Mouse (Mus musculus) bone marrow, adult 2 months (tissue): ENCODE measurements at regions not wholly inside any gene's neighbourhood (a gene's known extent, or its start where the extent isn't known, plus 50 kb on each side); places are given as distances from the start of the nearest gene placed in this dataset.

Source experiments
- CTCF ChIP-seq: fragments of 200-500 bp; IDR thresholded peaks from 2 replicates; pipeline ENCODE4 v1.5.1; 2011; ENCODE audit warnings: low read length, control low read depth; ENCODE audit not compliant: control insufficient read depth, insufficient read depth
- POLR2A ChIP-seq: fragments of 200-500 bp; IDR thresholded peaks from 2 replicates; pipeline ENCODE4 v1.6.1; 2011; ENCODE audit warnings: low read depth, mild to moderate bottlenecking, control low read depth, low read length, borderline replicate concordance; ENCODE audit not compliant: control insufficient read depth

DNA sequence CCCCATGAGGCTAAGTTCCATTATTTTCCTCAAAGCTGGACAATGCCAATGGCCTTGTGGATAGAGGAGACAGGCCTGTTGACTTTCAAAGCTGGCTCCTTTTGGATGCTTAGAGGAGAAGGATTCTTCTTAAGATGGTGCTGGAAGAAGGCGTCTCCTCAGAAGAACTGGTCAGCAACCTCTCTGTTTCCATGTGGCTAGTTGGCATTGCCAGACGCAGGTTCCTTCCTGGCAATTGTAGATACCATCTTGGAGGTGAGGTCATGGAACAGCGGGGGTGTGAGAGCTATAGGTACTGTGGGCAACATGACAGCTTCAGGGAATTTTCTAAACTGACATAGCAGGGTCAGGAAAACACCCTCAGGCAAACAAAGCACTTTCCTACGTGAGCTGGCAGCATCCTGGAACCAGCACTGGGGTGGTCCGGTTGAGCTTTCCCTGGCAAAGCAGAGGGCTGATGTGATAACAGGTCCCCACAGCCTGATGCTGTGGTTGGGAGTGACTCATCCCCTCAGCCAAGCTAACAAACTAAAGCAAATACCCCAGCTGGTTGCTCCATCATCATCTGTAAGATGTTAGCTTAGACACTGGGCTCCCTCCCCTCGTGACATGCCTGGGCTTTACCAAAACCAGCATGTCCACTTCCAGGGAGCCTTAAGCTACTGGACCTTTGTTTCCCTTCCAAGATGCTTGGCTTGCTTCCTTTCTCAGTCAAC is 348.5 kb downstream of the Gm49356 start:
- no peak for TF ChIP-seq CTCF
- TF ChIP-seq POLR2A = no peak
